Mouse (Mus musculus) heart, postnatal 36 days (tissue): ENCODE results near the gene Bola2. TPM values are rescaled to one million over a fixed set of nuclear protein-coding genes. Genes with fewer than 3 reads are reported as not detected.

ENCODE experiments used
- DNase-seq, 2 experiments: peaks; one replicate each; pipeline ENCODE4 v3.0.0; 2021 to 2022
- intact Hi-C: fragments of 180-260 bp; cut with DNase I; formaldehyde crosslinking; loops from one replicate; pipeline ENCODE4 v1.15.1; 2025
- total RNA-seq, 2 experiments: library from RNA; stranded (reverse); gene quantifications; 2 replicates each; pipeline ENCODE4 v1.2.3; 2021

Gene Bola2
- 10 to 100 TPM; 47.0 to 60.8 TPM for total RNA-seq

- DNase-seq, result peak in 1 of 2 experiments; percentile 78
- intact Hi-C loops, result loop anchor here (1.0 to 5.0 kb wide), 4 partner anchors 51 to 293 kb away; partner anchors contain the start of genes Ppp4c and Sh2b1
Observed at GRCm38 (mm10) chr7:126695210-126695611, at the start of gene Bola2. Gene Bola2 (plus strand): TSS chr7:126695401.

- intact Hi-C loops, result loop anchor here (5.0 kb wide), 1 partner anchor 112 kb away; the partner anchor contains the start of gene Mapk3
- no peak for DNase-seq
Observed at GRCm38 (mm10) chr7:126645708-126646107, 49.5 kb upstream of the Bola2 start.

GRCm38 (mm10) chr7:126648486-126648885 lies 46.7 kb upstream of the Bola2 start:
- intact Hi-C loops, result loop anchor here (5.0 kb wide), 1 partner anchor 109 kb away; the partner anchor contains the start of gene Mapk3
- no peak for DNase-seq

GRCm38 (mm10) chr7:126649231-126650051 lies 45.8 kb upstream of the Bola2 start, which contains the start of gene Sgf29:
Gene Sgf29 (plus strand): TSS chr7:126649309.
- DNase-seq, result peak; percentile 93 to 98
- intact Hi-C loops, result loop anchor here (5.0 kb wide), 1 partner anchor 108 kb away; the partner anchor contains the start of gene Mapk3

GRCm38 (mm10) chr7:126650852-126651251 lies 44.3 kb upstream of the Bola2 start:
- intact Hi-C loops, result no loop called here

GRCm38 (mm10) chr7:126653991-126654390 lies 41.2 kb upstream of the Bola2 start:
- DNase-seq, result no peak
- intact Hi-C loops, result no loop called here

More at GRCm38 (mm10) chr7:126650852-126651251, 44.3 kb upstream of the Bola2 start:
- DNase-seq, result no peak

GRCm38 (mm10) chr7:126655695-126656094 lies 39.5 kb upstream of the Bola2 start:
- DNase-seq, result no peak
- intact Hi-C loops, result no loop called here

GRCm38 (mm10) chr7:126657522-126657921 lies 37.7 kb upstream of the Bola2 start:
- intact Hi-C loops, result no loop called here
- DNase-seq, result no peak

GRCm38 (mm10) chr7:126659771-126660170 lies 35.4 kb upstream of the Bola2 start:
- no peak for DNase-seq
- intact Hi-C loops, result no loop called here

GRCm38 (mm10) chr7:126663646-126664045 lies 31.6 kb upstream of the Bola2 start:
- intact Hi-C loops, result no loop called here
- DNase-seq, result no peak

- intact Hi-C loops, result no loop called here
- DNase-seq, result peak in 1 of 2 experiments; percentile 32
Observed at GRCm38 (mm10) chr7:126665269-126665668, 29.9 kb upstream of the Bola2 start.

GRCm38 (mm10) chr7:126667495-126668090 lies 27.6 kb upstream of the Bola2 start:
- intact Hi-C loops, result no loop called here
- DNase-seq, result no peak

- no peak for DNase-seq
- intact Hi-C loops, result no loop called here
Observed at GRCm38 (mm10) chr7:126668452-126668851, 26.7 kb upstream of the Bola2 start.

GRCm38 (mm10) chr7:126670152-126670551 lies 25.0 kb upstream of the Bola2 start:
- no peak for DNase-seq
- intact Hi-C loops, result no loop called here

GRCm38 (mm10) chr7:126672111-126672510 lies 23.1 kb upstream of the Bola2 start:
- intact Hi-C loops, result no loop called here
- no peak for DNase-seq

GRCm38 (mm10) chr7:126675104-126675503 lies 20.1 kb upstream of the Bola2 start:
- intact Hi-C loops, result no loop called here
- DNase-seq, result no peak

GRCm38 (mm10) chr7:126676207-126676606 lies 19.0 kb upstream of the Bola2 start, which contains the start of gene Sult1a1:
Gene Sult1a1 (minus strand): TSS chr7:126676432.
- intact Hi-C loops, result no loop called here
- peak; percentile 72 to 80 for DNase-seq

GRCm38 (mm10) chr7:126676631-126677220 lies 18.5 kb upstream of the Bola2 start:
- DNase-seq, result no peak
- intact Hi-C loops, result no loop called here

- intact Hi-C loops, result no loop called here
- no peak for DNase-seq
Observed at GRCm38 (mm10) chr7:126678545-126679341, 16.5 kb upstream of the Bola2 start.

- DNase-seq, result no peak
- intact Hi-C loops, result no loop called here
Observed at GRCm38 (mm10) chr7:126679683-126680082, 15.5 kb upstream of the Bola2 start.
